ENCODE assay signal across 7 mouse cellular contexts in genomic region chr5:105648648-105649287, GRCm38 (mm10). TPM values are rescaled to one million over a fixed set of nuclear protein-coding genes. Genes with fewer than 3 reads are reported as not detected.
DNase-seq lines count a peak whose midpoint lies in the region; ATAC-seq and TF ChIP-seq lines count a peak whose summit lies in the region.

No protein-coding gene starts in this region.

- 0 out of 2 replicates have a peak, but pooled peaks have one; percentile 22 for ATAC-seq in kidney, embryonic 14.5 days (ENCODE audit: low FRiP score, low TSS enrichment)
- peak; percentile 29; the same call in 1 of the 2 replicates for ATAC-seq in heart, embryonic 15.5 days (replicated peaks; ENCODE audit: insufficient number of reproducible peaks, insufficient read depth, low FRiP score, low read depth)
- ATAC-seq in limb, embryonic 14.5 days (ENCODE audit: low FRiP score, low read depth), result no peak
- no peak for ATAC-seq in erythroblast, adult 5-6 weeks (replicated peaks; ENCODE audit: low FRiP score, poor library complexity, severe bottlenecking)

- H3K27ac ChIP-seq in kidney, embryonic 14.5 days (ENCODE audit: low read depth, low read length), result peak overlapping the region; percentile 57
- peak overlapping the region; percentile 76 for H3K27ac ChIP-seq in heart, embryonic 15.5 days
- H3K27ac ChIP-seq in limb, embryonic 14.5 days (replicated peaks; ENCODE audit: low read depth, low read length), result peak overlapping the region; percentile 27; the same call in 1 of the 2 replicates

- no peak overlapping the region for H3K4me3 ChIP-seq in kidney, embryonic 14.5 days (ENCODE audit: low read length)
- H3K4me3 ChIP-seq in heart, embryonic 15.5 days, result no peak overlapping the region
- no peak overlapping the region for H3K4me3 ChIP-seq in limb, embryonic 14.5 days (replicated peaks; ENCODE audit: low read length)

- no peaks in the 10 kb centered on the region for H3K36me3 ChIP-seq in kidney, embryonic 14.5 days (ENCODE audit: control insufficient read depth, insufficient read depth, low read length)
- no peaks in the 10 kb centered on the region for H3K36me3 ChIP-seq in heart, embryonic 15.5 days
- no peaks in the 10 kb centered on the region for H3K36me3 ChIP-seq in limb, embryonic 14.5 days (ENCODE audit: control insufficient read depth, insufficient read depth, low read length)

- 0 out of 2 replicates have a peak, but pooled peaks cover under 1% of the 10 kb centered on the region for H3K27me3 ChIP-seq in kidney, embryonic 14.5 days (ENCODE audit: control insufficient read depth, insufficient read depth, low read length)
- no peaks in the 10 kb centered on the region for H3K27me3 ChIP-seq in heart, embryonic 15.5 days
- no peaks in the 10 kb centered on the region for H3K27me3 ChIP-seq in limb, embryonic 14.5 days (ENCODE audit: control insufficient read depth, insufficient read depth, low read length)

- H3K9ac ChIP-seq in kidney, embryonic 14.5 days (ENCODE audit: low read depth, low read length), result no peak overlapping the region
- no peak overlapping the region for H3K9ac ChIP-seq in heart, embryonic 15.5 days
- no peak overlapping the region for H3K9ac ChIP-seq in limb, embryonic 14.5 days (ENCODE audit: low read depth, low read length, severe bottlenecking)

- peaks cover 3% of the 10 kb centered on the region; the same call in 1 of the 2 replicates for H3K4me1 ChIP-seq in kidney, embryonic 14.5 days (ENCODE audit: control insufficient read depth, insufficient read depth, low read length)
- peaks cover 10% of the 10 kb centered on the region for H3K4me1 ChIP-seq in heart, embryonic 15.5 days (replicated peaks)
- peaks cover 4% of the 10 kb centered on the region; the same call in 1 of the 2 replicates for H3K4me1 ChIP-seq in limb, embryonic 14.5 days (ENCODE audit: control insufficient read depth, insufficient read depth, low read length)

- H3K9me3 ChIP-seq in kidney, embryonic 14.5 days (ENCODE audit: control insufficient read depth, low read length), result no peaks in the 10 kb centered on the region
- H3K9me3 ChIP-seq in heart, embryonic 15.5 days (replicated peaks), result no peaks in the 10 kb centered on the region
- no peaks in the 10 kb centered on the region for H3K9me3 ChIP-seq in limb, embryonic 14.5 days (ENCODE audit: control insufficient read depth, low read length)

- DNase-seq in kidney, adult 11 months, result no peak
- DNase-seq in adrenal gland, postnatal 14 days, result peak; percentile 66
- DNase-seq in limb, embryonic 14.5 days (ENCODE audit: low spot score), result no peak
- DNase-seq in natural killer cell, adult 2 months (ENCODE audit: low spot score in 2 of 2), result peak; percentile 75 to 82

- no peak overlapping the region for H3K4me2 ChIP-seq in kidney, embryonic 14.5 days (replicated peaks; ENCODE audit: low read depth, low read length)
- peak overlapping the region; percentile 26; the same call in 1 of the 2 replicates for H3K4me2 ChIP-seq in heart, embryonic 15.5 days
- no peak overlapping the region for H3K4me2 ChIP-seq in limb, embryonic 14.5 days (replicated peaks; ENCODE audit: low read depth, low read length, severe bottlenecking)

- 53% methylated on average over 7 of the region's 7 CpGs for WGBS in kidney, embryonic 14.5 days
- WGBS in heart, embryonic 15.5 days, result 26% methylated on average over 7 of the region's 7 CpGs
- WGBS in limb, embryonic 14.5 days, result 29% methylated on average over 7 of the region's 7 CpGs

- no peak for TF ChIP-seq POLR2A in limb, embryonic 14.5 days (IDR thresholded peaks at IDR 0.05; ENCODE audit: borderline replicate concordance, extremely low read depth, insufficient read depth, insufficient read length)

RNA-seq across cellular contexts. Expression of gene Lrrc8d, which starts 51.0 kb away (rescaled TPM):
- polyA plus RNA-seq in kidney, embryonic 14.5 days (2014; fragmentation: Nextera tagmentation; extraction: Ambion mirVana), result 22.7 and 42.1 TPM in 2 replicates
- 85.6 and 87.9 TPM in 2 replicates for total RNA-seq in adrenal gland, postnatal 14 days (2021)
- 7.4 and 9.1 TPM in 2 replicates for polyA plus RNA-seq in heart, embryonic 15.5 days (2015; fragmentation: Nextera tagmentation; extraction: Ambion mirVana)
- 8.1 and 8.2 TPM in 2 replicates for polyA plus RNA-seq in limb, embryonic 14.5 days (2012; rRNA removed)
- 13.4 and 15.3 TPM in 2 replicates for polyA plus RNA-seq in limb, embryonic 14.5 days (2014; fragmentation: Nextera tagmentation; extraction: Ambion mirVana)
- 11.5 and 14.4 TPM in 2 replicates for total RNA-seq in erythroblast, adult 5-6 weeks (2015; ENCODE audit: low replicate concordance)
- 6.4 and 10.3 TPM in 2 replicates for total RNA-seq in erythroblast, adult 5-6 weeks (2017; ENCODE audit: low replicate concordance)

Comparison
In these comparisons a context has a peak if more than half of its experiments do, and no peak if none do; other contexts are left out.
1. ATAC-seq: peak in kidney, embryonic 14.5 days (single experiment) and heart, embryonic 15.5 days (single experiment); none in limb, embryonic 14.5 days (single experiment) and erythroblast, adult 5-6 weeks (single experiment).
2. DNase-seq: peak in adrenal gland, postnatal 14 days (single experiment) and natural killer cell, adult 2 months (2 of 2); none in kidney, adult 11 months (single experiment) and limb, embryonic 14.5 days (single experiment).
3. Peak in every context shown above with its lines, with median percentiles within 50 percentile points of each other: H3K27ac ChIP-seq.